Mouse (Mus musculus): Measurements from ENCODE around the gene Galnt6. TPM values are rescaled to one million over a fixed set of nuclear protein-coding genes. Genes with fewer than 3 reads are reported as not detected.
A peak's percentile ranks its signal among the peaks of the same experiment; 100 is the strongest.

Galnt6 gene
- polyA plus RNA-seq, 1 experiment from 2014 or later = 1.3 TPM

DNA sequence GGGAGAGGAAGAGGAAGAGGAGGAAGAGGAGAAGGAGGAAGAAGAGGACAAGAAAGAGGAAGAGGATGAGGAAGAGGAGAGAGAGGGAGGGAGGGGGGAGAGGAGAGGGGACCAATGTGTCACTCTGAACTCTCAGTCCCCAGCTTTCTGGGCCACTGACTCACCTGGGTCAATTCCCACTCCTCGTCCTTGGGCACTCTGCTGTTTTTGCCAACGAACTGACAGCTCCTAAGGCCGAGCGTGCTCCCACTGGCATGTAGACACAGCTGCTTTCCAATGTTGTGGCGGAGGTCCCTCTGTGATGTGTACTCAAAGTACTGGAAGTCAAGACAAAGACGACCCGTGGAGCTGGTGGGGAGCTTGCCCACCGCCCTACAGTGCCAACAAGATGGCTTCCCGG, 34.8 kb downstream of the Galnt6 start:
- WGBS (ENCODE audit: insufficient replicate concordance) = 75% methylated on average over 9 of the region's 9 CpGs
- H3K9ac ChIP-seq = no peak overlapping the region
- no peak for ATAC-seq
- no peaks in the 10 kb centered on the region for H3K36me3 ChIP-seq
- H3K9me3 ChIP-seq (replicated peaks) = peaks cover 10% of the 10 kb centered on the region; the same call in 1 of the 2 replicates
- no peak overlapping the region for H3K4me2 ChIP-seq
- H3K27me3 ChIP-seq (replicated peaks) = peaks cover 4% of the 10 kb centered on the region; the same call in 1 of the 2 replicates
- H3K4me3 ChIP-seq = no peak overlapping the region
- H3K27ac ChIP-seq = no peak overlapping the region
- H3K4me1 ChIP-seq = peaks cover 3% of the 10 kb centered on the region; the same call in 1 of the 2 replicates

DNA sequence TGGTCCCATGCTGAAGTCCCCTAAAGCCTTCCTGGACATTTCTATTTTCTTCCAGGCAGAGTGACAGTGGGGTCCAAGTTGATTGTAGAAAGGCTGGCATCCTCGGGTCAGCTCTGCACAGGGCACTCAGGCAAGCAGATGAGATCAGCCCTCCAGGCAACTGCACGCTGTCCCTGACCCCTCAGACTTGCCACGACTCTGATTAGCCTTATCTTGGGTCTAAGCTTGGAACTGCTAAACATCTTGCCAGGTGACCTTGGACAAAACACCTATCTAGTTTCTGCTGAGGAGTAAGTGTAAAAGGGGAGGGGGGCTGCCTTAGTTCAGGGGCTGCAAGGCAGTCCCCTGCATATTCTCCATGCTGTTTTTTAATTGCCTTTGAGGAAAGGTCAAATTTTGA, 37.2 kb downstream of the Galnt6 start:
- WGBS (ENCODE audit: insufficient replicate concordance) = 26% methylated on average over 3 of the region's 3 CpGs
- ATAC-seq = no peak
- Histone ChIP-seq H3K9me3 (replicated peaks) (peaks cover 10% of the 10 kb centered on the region; the same call in 1 of the 2 replicates), H3K9ac (no peak overlapping the region), H3K27ac (no peak overlapping the region), H3K36me3 (no peaks in the 10 kb centered on the region), H3K4me1 (peaks cover 11% of the 10 kb centered on the region), H3K4me2 (no peak overlapping the region), H3K27me3 (replicated peaks) (0 out of 2 replicates have a peak, but pooled peaks cover 6% of the 10 kb centered on the region), H3K4me3 (no peak overlapping the region)

DNA sequence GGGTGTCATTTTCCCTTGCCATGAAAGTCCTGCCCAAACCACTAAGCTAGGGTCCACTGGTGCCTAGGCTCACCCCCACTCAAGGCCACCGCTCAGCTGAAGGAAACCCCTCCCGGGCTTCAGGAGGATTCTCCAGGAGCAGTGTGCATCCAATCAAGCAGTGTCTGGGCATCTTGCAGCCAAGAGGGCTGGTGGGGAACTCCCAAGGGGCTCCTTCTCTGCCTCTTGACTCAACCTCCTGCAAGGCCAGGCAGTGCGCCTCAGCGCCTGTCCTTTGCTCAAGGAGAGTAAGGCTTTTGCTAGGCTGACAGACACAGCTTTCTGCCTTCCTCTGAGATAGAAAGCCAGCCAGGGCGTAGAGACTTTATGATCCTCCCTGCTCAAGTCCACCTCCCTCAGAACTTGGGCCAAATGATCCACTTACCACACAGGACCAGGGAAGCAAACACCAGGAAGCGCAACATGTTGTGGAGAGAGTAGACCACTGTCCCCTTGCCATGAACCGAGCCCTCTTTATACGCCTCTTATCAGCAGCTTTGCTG, 41.7 kb downstream of the Galnt6 start, which contains the start of gene Cela1:
Cela1 (minus strand) TSS at position 492 of the 542 bp plus-strand sequence.
- Histone ChIP-seq H3K27me3 (replicated peaks) (0 out of 2 replicates have a peak, but pooled peaks cover 9% of the 10 kb centered on the region), H3K9me3 (replicated peaks) (peaks cover 10% of the 10 kb centered on the region; the same call in 1 of the 2 replicates), H3K9ac (peak within 1 kb of the TSS; percentile 14; the same call in 1 of the 2 replicates), H3K4me1 (peaks cover 52% of the 10 kb centered on the region), H3K4me3 (no peak within 1 kb of the TSS), H3K4me2 (peak within 1 kb of the TSS; percentile 45), H3K36me3 (no peaks in the 10 kb centered on the region), H3K27ac (peak within 1 kb of the TSS; percentile 56; the same call in 1 of the 2 replicates)
- WGBS (ENCODE audit: insufficient replicate concordance) = 50% methylated on average over 8 of the region's 8 CpGs
- ATAC-seq = no peak

DNA sequence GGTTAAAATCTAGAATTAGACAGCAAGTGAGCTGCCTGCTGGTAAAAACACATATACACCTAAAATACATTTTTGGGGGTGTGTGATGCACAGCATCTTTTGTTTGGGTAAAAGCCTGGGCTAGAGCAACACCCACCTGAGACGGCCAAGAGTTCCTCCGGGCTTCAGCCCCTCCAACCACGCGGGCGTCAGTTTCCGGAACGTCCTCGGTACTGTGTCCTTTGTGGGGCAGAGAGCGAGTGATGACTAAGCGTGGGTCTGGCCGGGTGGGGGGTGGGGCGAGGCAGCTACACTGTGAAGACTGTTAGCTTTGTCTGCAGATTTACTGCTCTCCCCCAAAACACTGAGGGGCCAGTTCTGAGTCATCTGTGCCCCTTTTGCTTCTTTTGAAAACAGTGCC, 42.2 kb downstream of the Galnt6 start:
- H3K4me2 ChIP-seq = peak overlapping the region; percentile 45
- H3K4me1 ChIP-seq = peaks cover 52% of the 10 kb centered on the region
- no peaks in the 10 kb centered on the region for H3K36me3 ChIP-seq
- peaks cover 10% of the 10 kb centered on the region; the same call in 1 of the 2 replicates for H3K9me3 ChIP-seq (replicated peaks)
- peak overlapping the region; percentile 14; the same call in 1 of the 2 replicates for H3K9ac ChIP-seq
- peak overlapping the region; percentile 56; the same call in 1 of the 2 replicates for H3K27ac ChIP-seq
- 0 out of 2 replicates have a peak, but pooled peaks cover 9% of the 10 kb centered on the region for H3K27me3 ChIP-seq (replicated peaks)
- ATAC-seq = no peak
- no peak overlapping the region for H3K4me3 ChIP-seq
- 13% methylated on average over 12 of the region's 12 CpGs for WGBS (ENCODE audit: insufficient replicate concordance)

DNA sequence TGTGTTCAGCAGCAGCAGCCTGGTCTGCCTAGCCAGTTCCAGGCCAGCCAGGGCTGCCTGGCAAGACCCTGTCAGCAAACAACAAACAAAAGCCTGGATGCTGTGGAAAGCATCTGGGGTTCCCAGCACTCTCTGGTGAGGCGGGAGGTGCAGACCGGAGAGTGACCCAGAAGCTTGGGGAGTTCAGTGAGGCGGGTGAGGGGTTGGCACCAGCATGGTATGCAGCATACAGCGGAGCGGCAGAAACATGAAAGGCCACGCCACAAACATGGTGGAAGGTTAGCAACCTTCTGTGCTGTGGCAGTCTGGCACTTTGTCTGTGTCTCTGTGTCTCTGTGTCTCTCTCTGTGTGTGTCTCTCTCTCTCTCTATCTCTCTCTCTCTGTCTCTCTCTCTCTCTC, 42.7 kb downstream of the Galnt6 start:
- H3K9me3 ChIP-seq (replicated peaks) = peaks cover 10% of the 10 kb centered on the region; the same call in 1 of the 2 replicates
- peak overlapping the region; percentile 56 for H3K27ac ChIP-seq
- peaks cover 52% of the 10 kb centered on the region for H3K4me1 ChIP-seq
- H3K4me2 ChIP-seq = peak overlapping the region; percentile 45
- 0 out of 2 replicates have a peak, but pooled peaks cover 9% of the 10 kb centered on the region for H3K27me3 ChIP-seq (replicated peaks)
- no peak for ATAC-seq
- no peak overlapping the region for H3K4me3 ChIP-seq
- H3K36me3 ChIP-seq = no peaks in the 10 kb centered on the region
- peak overlapping the region; percentile 14; the same call in 1 of the 2 replicates for H3K9ac ChIP-seq
- WGBS (ENCODE audit: insufficient replicate concordance) = 81% methylated on average over 6 of the region's 6 CpGs

DNA sequence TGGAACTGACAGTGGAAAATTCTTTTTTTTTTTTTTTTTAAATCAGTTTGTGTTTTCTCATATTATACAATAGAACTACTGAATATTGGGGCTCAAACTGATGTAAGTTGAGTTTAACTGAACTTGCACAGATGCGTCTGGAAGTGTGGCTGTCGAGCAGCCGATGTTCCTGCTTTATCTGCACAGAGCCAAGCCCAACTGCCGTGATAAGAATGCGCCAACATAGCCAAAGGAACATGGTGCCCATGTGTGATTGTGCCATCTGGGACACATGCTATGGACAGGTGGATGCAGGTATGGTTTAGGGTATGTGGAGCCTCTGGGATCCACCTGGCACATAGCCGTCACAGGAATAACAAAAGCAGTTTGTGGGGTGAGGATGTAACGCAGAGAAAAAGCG, 43.3 kb downstream of the Galnt6 start:
- Histone ChIP-seq H3K4me1 (peaks cover 58% of the 10 kb centered on the region), H3K27ac (peak overlapping the region; percentile 56; the same call in 1 of the 2 replicates), H3K9ac (no peak overlapping the region), H3K27me3 (replicated peaks) (0 out of 2 replicates have a peak, but pooled peaks cover 9% of the 10 kb centered on the region), H3K4me3 (no peak overlapping the region), H3K4me2 (peak overlapping the region; percentile 46), H3K9me3 (replicated peaks) (peaks cover 9% of the 10 kb centered on the region; the same call in 1 of the 2 replicates), H3K36me3 (no peaks in the 10 kb centered on the region)
- ATAC-seq = peak; percentile 65
- WGBS (ENCODE audit: insufficient replicate concordance) = 37% methylated on average over 8 of the region's 8 CpGs

DNA sequence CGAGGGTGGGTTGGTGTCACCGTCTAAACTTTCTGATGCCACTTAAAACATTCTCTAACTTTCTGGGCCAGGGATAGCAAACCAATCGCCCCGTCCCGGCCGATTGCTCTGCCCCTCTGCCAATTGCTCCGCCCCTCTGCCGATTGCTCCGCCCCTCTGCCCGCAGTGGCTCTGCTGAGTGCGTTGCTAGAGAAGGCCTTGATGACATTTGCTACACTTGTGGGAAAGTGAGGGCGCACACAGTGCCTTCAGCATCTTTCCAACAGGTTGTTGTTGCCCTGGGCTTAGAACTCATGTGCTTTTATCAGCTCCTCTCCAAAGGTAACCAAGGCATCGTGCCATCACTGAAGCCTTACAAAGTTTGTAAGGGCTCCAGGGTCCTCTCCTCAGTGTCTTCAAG, 43.9 kb downstream of the Galnt6 start:
- H3K4me1 ChIP-seq = peaks cover 64% of the 10 kb centered on the region
- 0 out of 2 replicates have a peak, but pooled peaks cover 9% of the 10 kb centered on the region for H3K27me3 ChIP-seq (replicated peaks)
- WGBS (ENCODE audit: insufficient replicate concordance) = 21% methylated on average over 13 of the region's 13 CpGs
- peak overlapping the region; percentile 46 for H3K4me2 ChIP-seq
- H3K9me3 ChIP-seq (replicated peaks) = peaks cover 3% of the 10 kb centered on the region; the same call in 1 of the 2 replicates
- H3K36me3 ChIP-seq = no peaks in the 10 kb centered on the region
- ATAC-seq = peak; percentile 46
- no peak overlapping the region for H3K9ac ChIP-seq
- no peak overlapping the region; the same call in 1 of the 2 replicates for H3K4me3 ChIP-seq
- 0 out of 2 replicates have a peak overlapping the region, but pooled peaks have one; percentile 31 for H3K27ac ChIP-seq

DNA sequence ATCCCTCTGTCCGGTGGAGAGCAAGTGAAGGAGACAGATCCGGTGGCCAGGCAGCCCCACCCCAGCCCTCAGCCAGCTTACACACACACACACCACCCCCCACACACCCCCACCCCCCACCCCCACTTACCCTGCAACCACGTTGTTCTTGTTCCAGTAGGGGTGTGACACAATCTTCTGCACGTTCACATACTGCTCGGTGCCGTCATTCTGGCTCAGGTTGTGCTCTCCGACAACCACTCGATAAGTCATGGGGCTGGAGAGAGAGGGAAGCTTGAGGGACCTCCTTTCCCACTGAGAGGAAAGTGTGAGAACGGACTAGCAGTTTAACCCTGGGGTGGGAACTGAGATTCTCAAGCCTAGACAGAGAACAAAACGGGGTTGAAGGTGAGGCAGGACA, 44.7 kb downstream of the Galnt6 start:
- H3K4me1 ChIP-seq = peaks cover 71% of the 10 kb centered on the region
- peak overlapping the region; percentile 4; the same call in 1 of the 2 replicates for H3K9ac ChIP-seq
- WGBS (ENCODE audit: insufficient replicate concordance) = 57% methylated on average over 10 of the region's 10 CpGs
- H3K4me3 ChIP-seq = no peak overlapping the region
- H3K4me2 ChIP-seq = peak overlapping the region; percentile 46
- H3K36me3 ChIP-seq = no peaks in the 10 kb centered on the region
- 0 out of 2 replicates have a peak, but pooled peaks cover 9% of the 10 kb centered on the region for H3K27me3 ChIP-seq (replicated peaks)
- no peak for ATAC-seq
- H3K27ac ChIP-seq = no peak overlapping the region
- no peaks in the 10 kb centered on the region for H3K9me3 ChIP-seq (replicated peaks)

DNA sequence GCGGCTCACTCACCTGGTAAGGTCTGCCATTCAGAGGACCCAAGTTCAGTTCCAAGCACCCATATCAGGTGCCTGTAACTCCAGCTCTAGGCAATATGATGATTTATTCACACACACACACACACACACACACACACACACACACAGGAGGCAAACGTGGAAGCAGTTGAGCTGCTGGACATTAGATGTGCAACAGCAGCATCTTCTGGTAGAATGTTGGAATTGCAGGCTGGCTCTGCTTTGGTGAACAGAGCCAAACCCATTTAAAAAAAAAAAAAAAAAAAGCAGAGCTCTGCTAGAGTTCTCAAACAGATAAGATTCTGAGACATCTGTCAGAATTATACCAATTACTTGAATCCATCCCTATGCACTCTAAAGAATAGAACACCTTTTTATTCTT, 46.1 kb downstream of the Galnt6 start:
- Histone ChIP-seq H3K9ac (no peak overlapping the region), H3K4me1 (peaks cover 75% of the 10 kb centered on the region), H3K27me3 (replicated peaks) (0 out of 2 replicates have a peak, but pooled peaks cover 3% of the 10 kb centered on the region), H3K36me3 (no peaks in the 10 kb centered on the region), H3K27ac (no peak overlapping the region), H3K4me3 (no peak overlapping the region), H3K9me3 (replicated peaks) (no peaks in the 10 kb centered on the region), H3K4me2 (no peak overlapping the region)
- WGBS (ENCODE audit: insufficient replicate concordance) = 53% methylated on average over 2 of the region's 2 CpGs
- ATAC-seq = peak; percentile 25; the same call in 1 of the 2 replicates

DNA sequence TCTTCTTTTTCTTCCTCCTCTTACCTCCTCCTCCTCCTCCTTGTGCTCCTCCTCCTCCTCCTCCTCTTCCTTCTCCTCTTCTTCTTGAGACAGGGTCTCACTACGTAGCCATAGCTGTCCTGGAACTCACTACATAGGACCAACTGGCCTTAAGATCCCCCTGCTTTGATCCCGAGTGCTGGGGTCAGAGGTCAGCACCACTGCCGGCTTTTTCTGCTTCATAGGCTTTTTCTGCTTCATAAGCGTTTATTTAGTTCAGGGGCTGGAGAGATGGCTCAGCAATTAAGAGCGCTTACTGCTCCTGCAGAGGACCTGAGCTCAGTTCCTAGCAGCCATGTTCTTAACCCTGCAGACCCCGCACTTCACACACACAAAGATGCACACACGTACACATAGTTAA, 47.4 kb downstream of the Galnt6 start:
- Histone ChIP-seq H3K4me3 (no peak overlapping the region), H3K27me3 (replicated peaks) (0 out of 2 replicates have a peak, but pooled peaks cover 3% of the 10 kb centered on the region), H3K9me3 (replicated peaks) (no peaks in the 10 kb centered on the region), H3K36me3 (no peaks in the 10 kb centered on the region), H3K27ac (no peak overlapping the region), H3K4me2 (no peak overlapping the region), H3K9ac (no peak overlapping the region), H3K4me1 (peaks cover 62% of the 10 kb centered on the region)
- no peak for ATAC-seq
- 53% methylated on average over 7 of the region's 7 CpGs for WGBS (ENCODE audit: insufficient replicate concordance)

DNA sequence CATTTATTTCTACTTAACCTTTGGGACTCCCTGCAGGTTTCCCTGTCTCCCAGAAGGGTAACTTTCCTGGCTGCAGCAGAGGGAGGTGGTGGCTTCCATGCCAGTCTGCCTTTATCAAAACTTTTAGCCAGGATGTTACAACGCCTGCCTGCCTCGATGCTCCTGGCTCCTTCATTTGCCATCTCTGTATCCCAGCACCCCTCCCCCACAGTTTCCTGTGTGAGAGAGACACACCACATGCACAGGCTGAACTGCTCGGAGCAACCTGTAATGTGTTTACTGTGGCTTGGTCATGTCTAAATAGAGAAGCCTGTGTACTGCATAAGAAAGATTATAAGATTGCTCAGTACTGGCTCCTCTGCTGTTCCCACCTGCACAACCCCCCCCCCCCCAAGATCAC, 48.8 kb downstream of the Galnt6 start:
- no peak overlapping the region for H3K9ac ChIP-seq
- no peaks in the 10 kb centered on the region for H3K27me3 ChIP-seq (replicated peaks)

DNA sequence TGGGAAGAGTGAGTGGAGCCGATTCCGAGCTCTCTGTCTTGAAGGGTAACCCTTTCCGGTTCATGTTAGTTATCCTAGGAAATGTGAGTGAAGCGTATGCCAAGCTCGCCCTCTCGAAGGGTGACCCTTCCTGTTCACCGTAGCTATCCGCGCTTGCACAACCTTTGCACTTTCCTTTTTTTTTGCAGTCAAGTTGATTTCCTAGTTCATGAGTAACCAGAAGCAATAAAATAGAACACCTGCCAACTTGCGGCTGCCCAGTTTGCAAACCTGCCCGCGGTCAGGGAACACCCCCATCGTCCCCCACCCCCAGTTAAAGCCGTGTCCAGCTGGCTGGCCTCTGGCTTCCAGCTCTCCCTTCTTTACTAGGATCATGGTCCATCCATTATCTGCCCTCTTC, 50.2 kb downstream of the Galnt6 start:
- Histone ChIP-seq H3K27ac (peak overlapping the region; percentile 59; the same call in 1 of the 2 replicates), H3K4me2 (no peak overlapping the region), H3K27me3 (replicated peaks) (no peaks in the 10 kb centered on the region), H3K36me3 (no peaks in the 10 kb centered on the region), H3K4me3 (no peak overlapping the region), H3K9ac (no peak overlapping the region), H3K4me1 (peaks cover 53% of the 10 kb centered on the region), H3K9me3 (replicated peaks) (no peaks in the 10 kb centered on the region)
- ATAC-seq = no peak
- 74% methylated on average over 14 of the region's 14 CpGs for WGBS (ENCODE audit: insufficient replicate concordance)

More for the DNA sequence above, 48.8 kb downstream of the Galnt6 start:
- Histone ChIP-seq H3K27ac (no peak overlapping the region), H3K4me3 (no peak overlapping the region), H3K4me2 (no peak overlapping the region), H3K4me1 (peaks cover 53% of the 10 kb centered on the region), H3K36me3 (no peaks in the 10 kb centered on the region), H3K9me3 (replicated peaks) (no peaks in the 10 kb centered on the region)
- ATAC-seq = no peak
- WGBS (ENCODE audit: insufficient replicate concordance) = 25% methylated on average over 3 of the region's 3 CpGs
